In genomic region chr8:107610845-107611244, GRCm38 (mm10) we compare ENCODE assay signal across 18 mouse cellular contexts. TPM values are rescaled to one million over a fixed set of nuclear protein-coding genes. Genes with fewer than 3 reads are reported as not detected.
DNase-seq lines count a peak whose midpoint lies in the region; ATAC-seq and TF ChIP-seq lines count a peak whose summit lies in the region.
"Had no signal": no experiment of that assay in that cellular context is flagged by ENCODE, and none has a peak within 500 bp of the region (broad histone marks: within the 10 kb centered on the region; RNA-seq: fewer than 3 reads in every experiment).

No protein-coding gene starts in this region.

- in situ Hi-C loops in ES-E14 (cut with MboI; ENCODE audit: low sequenced_read_pairs in 2 of 2, unreplicated experiment in 2 of 2), result no loop called here

- no peaks in the 10 kb centered on the region for H3K27me3 ChIP-seq in heart, embryonic 11.5 days (ENCODE audit: control insufficient read depth, insufficient read depth, low read length)
- H3K27me3 ChIP-seq in kidney, embryonic 15.5 days, result no peaks in the 10 kb centered on the region
- no peaks in the 10 kb centered on the region for H3K27me3 ChIP-seq in kidney, embryonic 14.5 days (ENCODE audit: control insufficient read depth, insufficient read depth, low read length)
- H3K27me3 ChIP-seq in neural tube, embryonic 12.5 days (replicated peaks), result no peaks in the 10 kb centered on the region
- H3K27me3 ChIP-seq in liver, embryonic 12.5 days (replicated peaks), result no peaks in the 10 kb centered on the region
- no peaks in the 10 kb centered on the region for H3K27me3 ChIP-seq in intestine, embryonic 16.5 days (replicated peaks; ENCODE audit: control insufficient read depth, insufficient read depth, low read length)
- H3K27me3 ChIP-seq: embryonic facial prominence, embryonic 13.5 days had no signal

- WGBS in heart, embryonic 11.5 days (ENCODE audit: insufficient replicate concordance), result 30% methylated on average over 11 of the region's 11 CpGs
- WGBS in kidney, embryonic 15.5 days, result 59% methylated on average over 11 of the region's 11 CpGs
- WGBS in kidney, embryonic 14.5 days, result 54% methylated on average over 11 of the region's 11 CpGs
- WGBS in neural tube, embryonic 12.5 days, result 27% methylated on average over 11 of the region's 11 CpGs
- 56% methylated on average over 11 of the region's 11 CpGs for WGBS in liver, embryonic 12.5 days (ENCODE audit: insufficient replicate concordance)
- 75% methylated on average over 11 of the region's 11 CpGs for WGBS in intestine, embryonic 16.5 days

- no peaks in the 10 kb centered on the region for H3K36me3 ChIP-seq in heart, embryonic 11.5 days (ENCODE audit: control insufficient read depth, insufficient read depth, low read length)
- H3K36me3 ChIP-seq in kidney, embryonic 15.5 days, result no peaks in the 10 kb centered on the region
- no peaks in the 10 kb centered on the region for H3K36me3 ChIP-seq in kidney, embryonic 14.5 days (ENCODE audit: control insufficient read depth, insufficient read depth, low read length)
- no peaks in the 10 kb centered on the region for H3K36me3 ChIP-seq in ES-E14 (ENCODE audit: control insufficient read depth, insufficient read depth, low read length, poor library complexity, severe bottlenecking)
- H3K36me3 ChIP-seq in neural tube, embryonic 12.5 days, result no peaks in the 10 kb centered on the region
- no peaks in the 10 kb centered on the region for H3K36me3 ChIP-seq in liver, embryonic 12.5 days
- no peaks in the 10 kb centered on the region for H3K36me3 ChIP-seq in intestine, embryonic 16.5 days (ENCODE audit: control insufficient read depth, insufficient read depth, low read length)
- H3K36me3 ChIP-seq: embryonic facial prominence, embryonic 13.5 days had no signal

- H3K9ac ChIP-seq in heart, embryonic 11.5 days (ENCODE audit: low read depth, low read length), result no peak overlapping the region
- no peak overlapping the region for H3K9ac ChIP-seq in kidney, embryonic 15.5 days
- no peak overlapping the region for H3K9ac ChIP-seq in kidney, embryonic 14.5 days (ENCODE audit: low read depth, low read length)
- 0 out of 2 replicates have a peak overlapping the region, but pooled peaks have one; percentile 15 for H3K9ac ChIP-seq in ES-E14 (ENCODE audit: insufficient read depth, low read depth, low read length, poor library complexity, severe bottlenecking)
- H3K9ac ChIP-seq in neural tube, embryonic 12.5 days, result no peak overlapping the region
- H3K9ac ChIP-seq in liver, embryonic 12.5 days, result no peak overlapping the region
- no peak overlapping the region for H3K9ac ChIP-seq in intestine, embryonic 16.5 days (ENCODE audit: low read depth, low read length)
- H3K9ac ChIP-seq: embryonic facial prominence, embryonic 13.5 days; lung, embryonic 14.5 days had no signal

- H3K27ac ChIP-seq in heart, embryonic 11.5 days (ENCODE audit: low read depth, low read length), result no peak overlapping the region
- no peak overlapping the region for H3K27ac ChIP-seq in kidney, embryonic 15.5 days
- no peak overlapping the region for H3K27ac ChIP-seq in kidney, embryonic 14.5 days (ENCODE audit: low read depth, low read length)
- peak overlapping the region; percentile 7; the same call in 1 of the 2 replicates for H3K27ac ChIP-seq in ES-E14 (ENCODE audit: insufficient read depth, low read depth, low read length, poor library complexity, severe bottlenecking)
- H3K27ac ChIP-seq in neural tube, embryonic 12.5 days, result no peak overlapping the region
- no peak overlapping the region for H3K27ac ChIP-seq in liver, embryonic 12.5 days
- no peak overlapping the region for H3K27ac ChIP-seq in intestine, embryonic 16.5 days (ENCODE audit: low read length)
- H3K27ac ChIP-seq: embryonic facial prominence, embryonic 13.5 days; layer of hippocampus, adult 2 months; macrophage had no signal

- H3K4me3 ChIP-seq in heart, embryonic 11.5 days (ENCODE audit: low read depth, low read length), result no peak overlapping the region
- no peak overlapping the region for H3K4me3 ChIP-seq in kidney, embryonic 15.5 days (replicated peaks)
- no peak overlapping the region for H3K4me3 ChIP-seq in kidney, embryonic 14.5 days (ENCODE audit: low read length)
- peak overlapping the region; percentile 5 to 38; a peak in 3 of 4 replicates for H3K4me3 ChIP-seq in ES-E14 (ENCODE audit: insufficient read depth in 1 of 2, low read depth in 1 of 2, low read length in 2 of 2, poor library complexity in 1 of 2, severe bottlenecking in 1 of 2)
- H3K4me3 ChIP-seq in neural tube, embryonic 12.5 days, result no peak overlapping the region
- no peak overlapping the region for H3K4me3 ChIP-seq in liver, embryonic 12.5 days
- H3K4me3 ChIP-seq in intestine, embryonic 16.5 days (ENCODE audit: low read length), result no peak overlapping the region
- H3K4me3 ChIP-seq: embryonic facial prominence, embryonic 13.5 days; layer of hippocampus, adult 2 months had no signal

- ATAC-seq in heart, embryonic 11.5 days (replicated peaks; ENCODE audit: insufficient number of reproducible peaks, low FRiP score, low TSS enrichment), result no peak
- no peak for ATAC-seq in kidney, embryonic 15.5 days (replicated peaks; ENCODE audit: low FRiP score)
- ATAC-seq in kidney, embryonic 14.5 days (ENCODE audit: low FRiP score, low TSS enrichment), result no peak
- ATAC-seq in neural tube, embryonic 12.5 days (ENCODE audit: low FRiP score, low read depth), result no peak
- ATAC-seq in liver, embryonic 12.5 days, result no peak
- no peak for ATAC-seq in intestine, embryonic 16.5 days
- ATAC-seq: inflammation-experienced regulatory T-cells, adult 6 months had no signal

- H3K4me2 ChIP-seq in heart, embryonic 11.5 days, result peak overlapping the region; percentile 45
- peak overlapping the region; percentile 14 for H3K4me2 ChIP-seq in kidney, embryonic 15.5 days
- no peak overlapping the region for H3K4me2 ChIP-seq in kidney, embryonic 14.5 days (replicated peaks; ENCODE audit: low read depth, low read length)
- 0 out of 2 replicates have a peak overlapping the region, but pooled peaks have one; percentile 18 for H3K4me2 ChIP-seq in neural tube, embryonic 12.5 days (replicated peaks)
- H3K4me2 ChIP-seq in liver, embryonic 12.5 days, result no peak overlapping the region
- H3K4me2 ChIP-seq in intestine, embryonic 16.5 days (ENCODE audit: low read depth, low read length), result no peak overlapping the region
- H3K4me2 ChIP-seq: embryonic facial prominence, embryonic 13.5 days; lung, embryonic 14.5 days had no signal

- no peaks in the 10 kb centered on the region for H3K9me3 ChIP-seq in heart, embryonic 11.5 days (replicated peaks; ENCODE audit: control insufficient read depth, low read length)
- H3K9me3 ChIP-seq in kidney, embryonic 15.5 days (replicated peaks), result no peaks in the 10 kb centered on the region
- H3K9me3 ChIP-seq in kidney, embryonic 14.5 days (ENCODE audit: control insufficient read depth, low read length), result no peaks in the 10 kb centered on the region
- H3K9me3 ChIP-seq in ES-E14 (ENCODE audit: control insufficient read depth, insufficient read depth, low read depth, low read length), result no peaks in the 10 kb centered on the region
- no peaks in the 10 kb centered on the region for H3K9me3 ChIP-seq in neural tube, embryonic 12.5 days
- no peaks in the 10 kb centered on the region for H3K9me3 ChIP-seq in liver, embryonic 12.5 days (replicated peaks)
- no peaks in the 10 kb centered on the region for H3K9me3 ChIP-seq in intestine, embryonic 16.5 days (ENCODE audit: control insufficient read depth, low read length)
- H3K9me3 ChIP-seq: embryonic facial prominence, embryonic 13.5 days had no signal

- H3K4me1 ChIP-seq in heart, embryonic 11.5 days (ENCODE audit: control insufficient read depth, insufficient read depth, low read length), result no peaks in the 10 kb centered on the region
- no peaks in the 10 kb centered on the region for H3K4me1 ChIP-seq in kidney, embryonic 15.5 days
- no peaks in the 10 kb centered on the region for H3K4me1 ChIP-seq in kidney, embryonic 14.5 days (ENCODE audit: control insufficient read depth, insufficient read depth, low read length)
- H3K4me1 ChIP-seq in ES-E14 (ENCODE audit: control insufficient read depth in 2 of 2, insufficient read depth in 2 of 2, low read length in 2 of 2, poor library complexity in 1 of 2), result peaks cover 0 to 3% of the 10 kb centered on the region in 2 experiments; a peak in 1 of 4 replicates
- H3K4me1 ChIP-seq in neural tube, embryonic 12.5 days, result peaks cover 11% of the 10 kb centered on the region
- no peaks in the 10 kb centered on the region for H3K4me1 ChIP-seq in liver, embryonic 12.5 days
- no peaks in the 10 kb centered on the region for H3K4me1 ChIP-seq in intestine, embryonic 16.5 days (ENCODE audit: control insufficient read depth, insufficient read depth, low read length)

- no peak for DNase-seq in heart, adult 9 months (ENCODE audit: low spot score in 2 of 2)
- DNase-seq in ES-E14 (ENCODE audit: low read depth, low spot score), result no peak
- DNase-seq: adrenal gland, postnatal 10 days; B cell, adult 2 months; cerebellum, adult 18-20 months; liver; lung, embryonic 14.5 days; right cerebral cortex, postnatal 14 days had no signal

TF ChIP-seq in ES-E14, 5 proteins besides CTCF, POLR2A, EP300 and RAD21:
- TF ChIP-seq ZC3H11A (IDR thresholded peaks at IDR 0.05; ENCODE audit: borderline replicate concordance, low read depth, low read length) (no peak), HCFC1 (IDR thresholded peaks at IDR 0.05; ENCODE audit: borderline replicate concordance, insufficient read depth, low read length) (no peak)
TF ChIP-seq in ES-E14: peak in this region for 0.

RNA-seq across cellular contexts. Expression of gene Psmd7, which starts 22.6 kb away (rescaled TPM):
- polyA plus RNA-seq in heart, embryonic 11.5 days (2014; fragmentation: Nextera tagmentation; extraction: Ambion mirVana), result 223 and 234 TPM in 2 replicates
- polyA plus RNA-seq in kidney, embryonic 15.5 days (2015; fragmentation: Nextera tagmentation; extraction: Ambion mirVana), result 249 and 256 TPM in 2 replicates
- polyA plus RNA-seq in kidney, embryonic 14.5 days (2014; fragmentation: Nextera tagmentation; extraction: Ambion mirVana), result 266 and 271 TPM in 2 replicates
- total RNA-seq in ES-E14 (2012; rRNA removed), result 125 and 150 TPM in 2 replicates
- polyA plus RNA-seq in neural tube, embryonic 12.5 days (2016; fragmentation: Nextera tagmentation; extraction: Ambion mirVana), result 287 and 293 TPM in 2 replicates
- polyA plus RNA-seq in liver, embryonic 12.5 days (2016; fragmentation: Nextera tagmentation; extraction: Ambion mirVana), result 248 and 257 TPM in 2 replicates
- 195 and 219 TPM in 2 replicates for polyA plus RNA-seq in intestine, embryonic 16.5 days (2015; fragmentation: Nextera tagmentation; extraction: Ambion mirVana)

Comparison
In these comparisons a context has a peak if more than half of its experiments do, and no peak if none do; other contexts are left out.
1. H3K4me2 ChIP-seq: peak in heart, embryonic 11.5 days (single experiment), kidney, embryonic 15.5 days (single experiment) and neural tube, embryonic 12.5 days (single experiment); none in kidney, embryonic 14.5 days (single experiment), liver, embryonic 12.5 days (single experiment) and intestine, embryonic 16.5 days (single experiment).
2. H3K4me3 ChIP-seq: peak in ES-E14 (2 of 2); none in heart, embryonic 11.5 days (single experiment), kidney, embryonic 15.5 days (single experiment), kidney, embryonic 14.5 days (single experiment), neural tube, embryonic 12.5 days (single experiment), liver, embryonic 12.5 days (single experiment) and intestine, embryonic 16.5 days (single experiment).